Mouse (Mus musculus) gastrocnemius, postnatal 10 days (tissue): ENCODE measurements at regions not wholly inside any gene's neighbourhood (a gene's known extent, or its start where the extent isn't known, plus 50 kb on each side); places are given as distances from the start of the nearest gene placed in this dataset.
"Not testable (repeated sequence)": the region's sequence is repeated elsewhere in the genome, so short reads cannot be mapped to it uniquely, and the experiment has no call there.

Source experiments
- DNase-seq: peaks from one replicate; pipeline ENCODE4 v3.0.0; 2021; ENCODE audit warnings: mixed read lengths

GRCm38 (mm10) chr10:26585106-26585505 lies 168.1 kb upstream of the Arhgap18 start:
- DNase-seq, result no peak

GRCm38 (mm10) chr10:26607081-26607480 lies 146.1 kb upstream of the Arhgap18 start:
- DNase-seq, result not testable (repeated sequence)

- DNase-seq, result no peak
Measured at GRCm38 (mm10) chr10:26611246-26611645, 142.0 kb upstream of the Arhgap18 start.

- DNase-seq, result no peak
Measured at GRCm38 (mm10) chr10:26630196-26630760, 122.9 kb upstream of the Arhgap18 start.

- no peak for DNase-seq
Measured at GRCm38 (mm10) chr10:26632266-26632665, 121.0 kb upstream of the Arhgap18 start.

- no peak for DNase-seq
Measured at GRCm38 (mm10) chr10:26637459-26637858, 115.8 kb upstream of the Arhgap18 start.

GRCm38 (mm10) chr10:26638056-26638455 lies 115.2 kb upstream of the Arhgap18 start:
- no peak for DNase-seq

GRCm38 (mm10) chr10:26639118-26639517 lies 114.1 kb upstream of the Arhgap18 start:
- no peak for DNase-seq

GRCm38 (mm10) chr10:26653103-26653502 lies 100.1 kb upstream of the Arhgap18 start:
- no peak for DNase-seq

GRCm38 (mm10) chr10:26664270-26664669 lies 89.0 kb upstream of the Arhgap18 start:
- DNase-seq, result no peak

- DNase-seq, result no peak
Measured at GRCm38 (mm10) chr10:26679500-26680227, 73.6 kb upstream of the Arhgap18 start.

- no peak for DNase-seq
Measured at GRCm38 (mm10) chr10:26694761-26695160, 58.5 kb upstream of the Arhgap18 start.

GRCm38 (mm10) chr10:26695212-26695933 lies 57.8 kb upstream of the Arhgap18 start:
- DNase-seq, result peak; percentile 5
